Mouse (Mus musculus) adrenal gland, adult (tissue): Measurements from ENCODE around the gene Nmbr.

Experiments used
- DNase-seq, 2 experiments: peaks; one replicate each; pipeline ENCODE4 v3.0.0; 2022 to 2023; ENCODE audit warnings: low spot score in 1 of 2; ENCODE audit not compliant: inconsistent age in 2 of 2

Gene Nmbr

GRCm38 (mm10) chr10:14705072-14706066 lies at the start of gene Nmbr, which contains the start of gene Vta1:
Gene Nmbr (plus strand): TSS chr10:14705591.
Gene Vta1 (minus strand): TSS chr10:14705560.
- DNase-seq = peak; percentile 98 to 99

- DNase-seq = no peak
Observed at GRCm38 (mm10) chr10:14660875-14661274, 44.5 kb upstream of the Nmbr start.

GRCm38 (mm10) chr10:14666147-14666546 lies 39.2 kb upstream of the Nmbr start:
- no peak for DNase-seq

GRCm38 (mm10) chr10:14685663-14686062 lies 19.7 kb upstream of the Nmbr start:
- no peak for DNase-seq

- no peak for DNase-seq
Observed at GRCm38 (mm10) chr10:14688785-14689442, 16.5 kb upstream of the Nmbr start.

GRCm38 (mm10) chr10:14690349-14690748 lies 15.0 kb upstream of the Nmbr start:
- DNase-seq = no peak

GRCm38 (mm10) chr10:14703239-14703638 lies 2.2 kb upstream of the Nmbr start:
- no peak for DNase-seq

GRCm38 (mm10) chr10:14703830-14704420 lies 1.5 kb upstream of the Nmbr start:
- no peak for DNase-seq

GRCm38 (mm10) chr10:14718114-14718513 lies 12.7 kb downstream of the Nmbr start, which contains the start of gene Gje1:
Gene Gje1 (minus strand): TSS chr10:14718214.
- no peak for DNase-seq

GRCm38 (mm10) chr10:14725671-14726070 lies 20.3 kb downstream of the Nmbr start:
- DNase-seq = no peak

GRCm38 (mm10) chr10:14734285-14734684 lies 28.9 kb downstream of the Nmbr start:
- DNase-seq = peak in 1 of 2 experiments; percentile 73

- DNase-seq = no peak
Observed at GRCm38 (mm10) chr10:14759665-14760558, 54.5 kb downstream of the Nmbr start.

- DNase-seq = no peak
Observed at GRCm38 (mm10) chr10:14760618-14761017, 55.2 kb downstream of the Nmbr start.

- no peak for DNase-seq
Observed at GRCm38 (mm10) chr10:14770227-14770910, 65.0 kb downstream of the Nmbr start.

GRCm38 (mm10) chr10:14774499-14774898 lies 69.1 kb downstream of the Nmbr start:
- no peak for DNase-seq

GRCm38 (mm10) chr10:14789969-14790368 lies 84.6 kb downstream of the Nmbr start:
- DNase-seq = no peak

- no peak for DNase-seq
Observed at GRCm38 (mm10) chr10:14816970-14817369, 111.6 kb downstream of the Nmbr start.
